Mouse (Mus musculus): ENCODE measurements around the gene Usp6nl. TPM values are rescaled to one million over a fixed set of nuclear protein-coding genes. Genes with fewer than 3 reads are reported as not detected.

Gene Usp6nl
- total RNA-seq, 2 experiments from 2014 or later: 8.3 to 9.7 TPM

DNA sequence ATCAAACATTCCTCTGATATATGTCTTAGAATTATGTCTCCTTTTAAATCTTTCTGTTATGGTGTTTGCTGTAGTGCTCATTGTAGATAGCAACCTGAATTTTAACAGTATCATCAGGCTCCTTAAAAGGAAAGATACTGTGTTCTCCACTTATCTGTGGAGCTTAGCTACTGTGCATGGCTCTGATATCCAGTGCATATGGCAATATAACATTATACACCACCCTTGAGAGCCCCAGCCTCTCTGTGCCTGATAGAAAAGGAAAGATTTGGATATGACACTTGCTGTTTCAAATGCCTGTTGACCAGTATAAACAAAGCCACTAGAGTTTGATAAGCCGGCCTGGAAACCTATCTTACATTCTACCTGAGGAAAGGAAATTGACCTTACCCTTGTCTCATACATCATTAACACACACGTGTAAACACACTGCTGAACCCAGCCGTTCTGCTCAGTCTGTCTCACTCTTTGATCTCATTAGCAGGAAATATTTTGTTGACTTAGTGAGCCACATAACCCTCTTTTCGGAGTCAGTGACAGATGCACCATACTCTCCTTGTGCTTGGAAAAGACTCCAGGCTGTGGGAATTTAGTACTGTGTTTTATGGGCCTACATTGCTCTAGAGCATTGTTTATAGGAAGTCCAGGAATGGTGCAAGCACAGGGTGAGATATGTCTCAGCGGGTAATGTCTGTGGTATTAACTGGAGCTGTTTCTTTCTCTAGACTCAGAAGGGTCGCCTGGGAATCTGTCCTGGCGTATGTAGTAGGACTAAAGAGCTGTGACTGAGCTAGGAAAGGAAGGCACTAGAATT is 9.1 kb downstream of the Usp6nl start:
- no peak for ATAC-seq (replicated peaks; ENCODE audit: poor library complexity, severe bottlenecking)

GRCm38 (mm10) chr2:6333570-6333969 is 11.1 kb downstream of the Usp6nl start:
- ATAC-seq (replicated peaks; ENCODE audit: poor library complexity, severe bottlenecking): no peak

- no peak for ATAC-seq (replicated peaks; ENCODE audit: poor library complexity, severe bottlenecking)
Observed at GRCm38 (mm10) chr2:6334011-6334410, 11.5 kb downstream of the Usp6nl start.

- peak; percentile 88 for ATAC-seq (replicated peaks; ENCODE audit: poor library complexity, severe bottlenecking)
Observed at GRCm38 (mm10) chr2:6335032-6335735, 12.7 kb downstream of the Usp6nl start.

- no peak for ATAC-seq (replicated peaks; ENCODE audit: poor library complexity, severe bottlenecking)
Observed at GRCm38 (mm10) chr2:6336013-6336412, 13.5 kb downstream of the Usp6nl start.

DNA sequence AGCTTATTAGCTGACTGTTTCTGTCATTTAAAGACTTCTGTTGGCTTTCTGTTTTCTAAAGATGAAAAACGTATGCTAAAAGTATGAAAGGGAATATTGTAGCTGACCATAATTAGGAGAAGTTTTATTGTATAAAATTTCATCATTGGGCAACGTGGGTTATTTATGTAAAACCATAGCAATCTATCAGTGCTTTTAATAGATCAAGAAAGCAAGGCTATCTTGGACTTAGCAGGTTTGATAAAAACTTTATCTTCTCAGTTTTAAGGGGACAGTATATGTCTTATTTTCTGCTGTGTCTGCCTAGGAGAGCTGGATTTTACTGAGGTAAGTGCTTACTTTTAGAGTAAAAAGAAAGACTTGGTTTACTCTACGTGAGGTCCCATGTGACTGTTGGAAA is 14.2 kb downstream of the Usp6nl start:
- ATAC-seq (replicated peaks; ENCODE audit: poor library complexity, severe bottlenecking): no peak

- no peak for ATAC-seq (replicated peaks; ENCODE audit: poor library complexity, severe bottlenecking)
Observed at GRCm38 (mm10) chr2:6337436-6337835, 15.0 kb downstream of the Usp6nl start.

GRCm38 (mm10) chr2:6338031-6338629 is 15.7 kb downstream of the Usp6nl start:
- ATAC-seq (replicated peaks; ENCODE audit: poor library complexity, severe bottlenecking): 0 out of 2 replicates have a peak, but pooled peaks have one; percentile 7

DNA sequence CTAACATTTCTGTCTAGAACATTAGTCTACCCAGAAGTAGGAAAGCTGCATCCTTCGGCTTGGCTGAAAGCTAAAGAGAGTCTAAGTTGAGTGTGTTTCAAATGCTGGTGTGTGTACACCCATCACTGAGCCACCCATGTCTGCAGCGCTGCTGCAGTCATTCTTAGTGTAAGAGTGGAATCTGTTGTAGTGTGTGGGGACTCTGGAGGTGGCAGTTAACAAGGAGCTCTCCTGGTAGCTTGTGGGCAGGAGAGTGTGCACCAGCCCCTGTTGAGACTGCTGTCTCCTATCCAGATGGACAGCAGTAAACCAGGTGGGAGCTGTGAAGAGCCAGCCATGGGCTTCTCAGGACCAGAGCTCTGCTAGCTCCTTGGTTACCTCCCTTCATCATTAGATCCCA is 18.0 kb downstream of the Usp6nl start:
- ATAC-seq (replicated peaks; ENCODE audit: poor library complexity, severe bottlenecking): no peak

GRCm38 (mm10) chr2:6341496-6341895 is 19.0 kb downstream of the Usp6nl start:
- ATAC-seq (replicated peaks; ENCODE audit: poor library complexity, severe bottlenecking): no peak

- ATAC-seq (replicated peaks; ENCODE audit: poor library complexity, severe bottlenecking): no peak
Observed at GRCm38 (mm10) chr2:6349256-6350092, 27.0 kb downstream of the Usp6nl start.

GRCm38 (mm10) chr2:6350164-6350563 is 27.7 kb downstream of the Usp6nl start:
- ATAC-seq (replicated peaks; ENCODE audit: poor library complexity, severe bottlenecking): peak; percentile 31; the same call in 1 of the 2 replicates

DNA sequence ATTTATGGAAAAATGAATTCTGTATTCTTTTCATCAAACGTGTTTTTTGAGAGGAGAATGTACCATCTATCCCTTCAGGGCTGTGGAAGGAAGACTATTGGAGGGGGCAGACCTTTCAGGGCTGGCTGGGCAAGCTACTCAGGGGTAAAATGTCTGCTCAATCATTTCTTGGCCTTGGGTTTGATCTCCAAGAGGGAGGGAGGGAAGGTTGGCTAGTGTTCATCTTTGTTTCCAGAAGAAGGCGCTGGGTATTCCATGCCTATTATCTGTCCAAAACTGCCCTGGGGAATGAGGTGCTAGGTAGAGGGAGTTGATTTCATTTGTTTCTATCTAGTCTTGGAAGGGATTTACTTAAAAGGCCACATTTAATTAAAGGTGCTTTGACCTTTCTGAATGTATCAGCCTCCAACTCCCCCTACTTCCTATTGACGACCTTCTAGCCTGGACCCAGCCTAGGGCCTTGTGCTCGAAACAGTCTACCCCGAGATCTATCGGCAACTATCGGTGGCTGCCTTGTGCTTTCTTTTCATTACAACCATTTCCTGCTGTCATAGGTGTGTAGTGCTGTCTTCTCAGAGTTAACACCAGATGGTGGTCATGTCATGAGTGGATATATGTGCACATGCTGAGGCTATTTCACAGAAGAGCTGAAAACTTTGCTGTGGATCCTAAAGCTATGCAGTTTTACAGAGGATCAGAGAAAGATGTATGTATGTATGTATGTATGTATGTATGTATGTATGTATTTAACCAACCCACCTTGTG is 28.6 kb downstream of the Usp6nl start:
- ATAC-seq (replicated peaks; ENCODE audit: poor library complexity, severe bottlenecking): no peak

DNA sequence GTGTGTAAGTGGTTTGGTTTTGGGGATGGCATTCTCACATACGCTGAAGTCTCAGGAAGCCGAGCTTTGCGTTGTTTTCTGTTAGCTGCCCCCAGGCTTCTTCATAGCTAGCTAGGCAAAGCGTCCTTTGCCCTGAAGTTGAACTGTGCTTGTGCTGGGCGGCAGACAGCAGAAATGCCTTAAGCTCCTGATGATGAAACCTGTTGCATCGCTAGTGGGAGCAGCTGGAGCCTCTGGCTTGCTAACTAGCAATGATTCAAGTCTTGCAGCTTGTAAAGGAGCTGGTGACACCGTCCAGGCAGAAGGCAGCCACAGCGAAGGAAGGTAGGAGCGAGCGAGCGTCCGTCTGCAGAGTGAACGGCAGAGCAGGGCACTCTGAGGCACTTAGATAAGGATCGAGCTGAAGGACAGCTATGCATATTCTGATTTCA is 30.1 kb downstream of the Usp6nl start:
- peak; percentile 56 for ATAC-seq (replicated peaks; ENCODE audit: poor library complexity, severe bottlenecking)

DNA sequence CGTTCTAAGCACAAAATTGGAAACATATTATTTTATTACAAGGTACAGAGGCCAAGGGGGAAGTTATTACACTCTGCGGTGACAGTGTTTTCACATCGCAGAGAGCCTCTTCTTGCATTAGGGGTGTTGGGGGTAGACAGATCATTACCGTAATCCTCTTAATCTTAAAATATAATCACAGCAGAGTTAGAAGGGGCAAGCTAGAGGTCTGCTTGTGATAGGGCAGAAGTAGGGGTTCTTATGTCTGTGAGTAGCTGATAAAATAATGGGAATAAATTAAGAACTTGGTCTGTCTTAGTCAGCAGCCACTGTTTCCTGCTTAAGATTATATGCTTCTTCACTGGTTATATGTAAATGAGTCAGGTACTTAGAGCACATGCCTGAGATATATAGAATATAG is 30.6 kb downstream of the Usp6nl start:
- peak; percentile 80 for ATAC-seq (replicated peaks; ENCODE audit: poor library complexity, severe bottlenecking)

GRCm38 (mm10) chr2:6357306-6357705 is 34.8 kb downstream of the Usp6nl start:
- no peak for ATAC-seq (replicated peaks; ENCODE audit: poor library complexity, severe bottlenecking)

DNA sequence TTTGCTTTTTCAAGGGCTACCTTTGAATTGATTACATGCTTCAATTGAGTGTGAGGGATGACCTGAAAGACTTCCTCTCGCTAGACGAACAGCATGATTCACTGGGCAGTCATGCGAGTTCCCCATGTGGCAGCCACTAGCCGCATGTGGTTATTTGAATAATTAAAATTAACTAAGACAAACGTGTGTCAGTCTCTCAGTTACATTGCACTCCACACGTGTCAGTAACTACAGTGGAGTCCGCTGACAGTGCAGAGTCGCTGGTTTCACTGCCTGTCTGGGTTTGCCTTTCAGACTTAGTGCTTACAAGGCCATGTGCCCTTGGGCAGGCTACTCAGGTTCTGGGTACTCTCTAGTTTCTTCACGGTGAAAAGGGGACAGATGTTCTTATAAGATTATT is 37.2 kb downstream of the Usp6nl start:
- no peak for ATAC-seq (replicated peaks; ENCODE audit: poor library complexity, severe bottlenecking)

DNA sequence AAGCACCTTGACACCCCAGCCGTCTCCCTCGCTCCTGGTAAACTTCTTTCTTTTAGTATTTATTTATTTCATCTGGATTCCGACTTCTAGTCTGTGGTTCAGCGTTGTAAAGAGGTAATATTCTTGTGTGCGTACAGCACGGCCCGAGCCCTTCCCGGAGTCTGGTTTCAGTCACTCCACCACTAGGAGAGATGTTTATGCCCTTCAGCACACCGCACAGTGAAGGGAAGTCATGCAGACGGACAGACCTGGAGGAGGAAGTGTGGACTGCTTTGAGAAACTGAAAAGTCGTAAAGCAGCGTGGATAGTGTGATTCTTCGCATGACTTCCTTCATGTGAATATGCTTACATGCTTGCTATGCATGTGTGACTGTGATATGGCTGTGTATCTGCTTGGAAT is 40.7 kb downstream of the Usp6nl start:
- peak; percentile 88 for ATAC-seq (replicated peaks; ENCODE audit: poor library complexity, severe bottlenecking)

DNA sequence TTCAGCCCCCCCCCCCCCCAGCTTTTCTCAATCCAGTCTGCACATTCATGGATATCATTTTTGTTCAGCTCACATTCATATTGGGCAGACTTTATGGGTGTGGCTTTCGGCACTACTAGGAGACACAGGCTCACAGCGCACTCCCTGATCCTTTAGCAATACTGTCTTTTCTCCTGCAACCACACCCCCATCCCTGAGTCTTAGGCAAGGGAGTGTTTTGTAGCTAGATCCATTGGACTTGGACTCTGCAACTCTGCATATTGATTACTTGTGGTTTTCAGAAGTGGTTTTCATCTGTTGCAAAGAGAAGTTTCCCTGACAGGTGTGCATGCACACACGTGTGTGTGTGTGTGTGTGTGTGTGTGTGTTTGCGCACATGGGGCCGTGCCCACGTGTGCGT is 41.5 kb downstream of the Usp6nl start:
- ATAC-seq (replicated peaks; ENCODE audit: poor library complexity, severe bottlenecking): no peak

DNA sequence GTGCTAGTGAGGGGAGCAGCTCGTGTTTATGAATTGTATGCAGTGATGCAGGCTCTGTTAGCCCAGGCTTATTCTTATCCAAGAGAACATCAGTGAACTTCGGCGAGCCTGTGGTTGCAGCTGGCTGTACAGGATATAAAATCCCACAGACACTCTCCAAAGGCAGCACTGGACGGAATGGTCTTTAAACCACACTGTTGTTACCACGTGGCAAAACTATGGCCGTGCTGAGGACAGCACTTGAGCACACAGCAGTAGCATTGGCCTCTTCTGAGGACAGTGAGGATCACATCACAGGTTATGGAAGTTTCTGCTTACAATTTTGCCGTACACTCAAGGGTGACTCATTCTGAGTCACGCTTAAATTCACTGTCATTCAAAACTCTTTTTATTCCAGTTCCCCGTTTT is 44.1 kb downstream of the Usp6nl start:
- ATAC-seq (replicated peaks; ENCODE audit: poor library complexity, severe bottlenecking): peak; percentile 72
